Mouse (Mus musculus) kidney, adult 2 months (tissue): ENCODE measurements around the gene Pomc. TPM values are rescaled to one million over a fixed set of nuclear protein-coding genes. Genes with fewer than 3 reads are reported as not detected.

Source experiments
- DNase-seq: peaks from one replicate; pipeline ENCODE4 v3.0.0; 2021
- H3K27ac ChIP-seq: fragments of 200-500 bp; 2 replicates; pipeline ENCODE4 v1.5.1; 2012; ENCODE audit warnings: low read depth, low read length, control low read depth, inconsistent platforms; ENCODE audit not compliant: insufficient read depth
- H3K27me3 ChIP-seq: fragments of 200-500 bp; replicated peaks from 2 replicates; pipeline ENCODE4 v1.6.1; 2012; ENCODE audit warnings: mild to moderate bottlenecking, moderate library complexity, low read length, inconsistent platforms; ENCODE audit not compliant: control insufficient read depth, insufficient read depth
- H3K36me3 ChIP-seq: fragments of 200-500 bp; 2 replicates; pipeline ENCODE4 v1.6.1; 2012; ENCODE audit warnings: mild to moderate bottlenecking, moderate library complexity, low read length, inconsistent platforms; ENCODE audit not compliant: control insufficient read depth, insufficient read depth
- H3K4me1 ChIP-seq: fragments of 200-500 bp; 2 replicates; pipeline ENCODE4 v1.6.1; 2011; ENCODE audit warnings: low read length; ENCODE audit not compliant: control insufficient read depth, insufficient read depth
- H3K4me3 ChIP-seq: fragments of 200-500 bp; 2 replicates; pipeline ENCODE4 v1.5.1; 2011; ENCODE audit warnings: mild to moderate bottlenecking, low read depth, low read length, control low read depth; ENCODE audit not compliant: insufficient read depth
- CTCF ChIP-seq: fragments of 200-500 bp; conservative IDR thresholded peaks from 2 replicates; pipeline ENCODE4 v1.5.1; 2011; ENCODE audit warnings: low read depth, mild to moderate bottlenecking, control low read depth, low read length, moderate library complexity, mixed read lengths; ENCODE audit not compliant: insufficient read depth, insufficient read length
- POLR2A ChIP-seq: fragments of 200-500 bp; IDR thresholded peaks from one replicate; pipeline ENCODE4 v1.6.1; 2011; ENCODE audit warnings: low read depth, low read length, control low read depth
- WGBS: fragments of 180-500 bp; shearing (Covaris S2); methylation state at CpG from one replicate; pipeline ENCODE4 v1.1.7; 2018; 5-methylcytosine and 5-hydroxymethylcytosine counted together
- polyA plus RNA-seq: library from polyadenylated mRNA; depleted of rRNA; stranded (reverse); fragments of >200 nt; gene quantifications from 2 replicates; pipeline ENCODE4 v1.2.3, GENCODE M21; 2012; rRNA removed

The Pomc gene
- 0.38 and 1.1 TPM in 2 replicates for polyA plus RNA-seq

GRCm38 (mm10) chr12:3954651-3955050 lies at the start of gene Pomc:
Gene Pomc, plus strand, starts transcription at chr12:3954951.
- H3K4me1 ChIP-seq = no peaks in the 10 kb centered on the region
- no peak for DNase-seq
- H3K27ac ChIP-seq = no peak within 1 kb of the TSS
- TF ChIP-seq CTCF (no peak), POLR2A (no peak)
- H3K27me3 ChIP-seq = peaks cover 4% of the 10 kb centered on the region; the same call in 1 of the 2 replicates
- no peaks in the 10 kb centered on the region for H3K36me3 ChIP-seq
- WGBS = 28% methylated on average over 22 of the region's 22 CpGs
- no peak within 1 kb of the TSS for H3K4me3 ChIP-seq

GRCm38 (mm10) chr12:3905436-3905835 lies 49.3 kb upstream of the Pomc start:
- Histone ChIP-seq H3K27me3 (no peaks in the 10 kb centered on the region), H3K27ac (no peak overlapping the region), H3K4me1 (no peaks in the 10 kb centered on the region), H3K36me3 (peaks cover 7% of the 10 kb centered on the region), H3K4me3 (no peak overlapping the region)
- TF ChIP-seq POLR2A (no peak), CTCF (no peak)
- 91% methylated on average over 9 of the region's 9 CpGs for WGBS
- DNase-seq = no peak

GRCm38 (mm10) chr12:3906308-3906707 lies 48.4 kb upstream of the Pomc start:
- Histone ChIP-seq H3K4me1 (no peaks in the 10 kb centered on the region), H3K4me3 (no peak overlapping the region), H3K27ac (no peak overlapping the region), H3K36me3 (peaks cover 7% of the 10 kb centered on the region), H3K27me3 (no peaks in the 10 kb centered on the region)
- TF ChIP-seq CTCF (no peak), POLR2A (no peak)
- no peak for DNase-seq

- Histone ChIP-seq H3K4me1 (no peaks in the 10 kb centered on the region), H3K36me3 (peaks cover 7% of the 10 kb centered on the region), H3K4me3 (no peak overlapping the region), H3K27me3 (no peaks in the 10 kb centered on the region), H3K27ac (no peak overlapping the region)
- DNase-seq = no peak
- 87% methylated on average over 4 of the region's 4 CpGs for WGBS
- TF ChIP-seq CTCF = no peak
- no peak for TF ChIP-seq POLR2A
These were observed 47.7 kb upstream of the Pomc start for GRCm38 (mm10) chr12:3907008-3907407.

- H3K27me3 ChIP-seq = no peaks in the 10 kb centered on the region
- no peak for TF ChIP-seq POLR2A
- TF ChIP-seq CTCF = no peak
- H3K4me1 ChIP-seq = no peaks in the 10 kb centered on the region
- H3K4me3 ChIP-seq = no peak overlapping the region
- no peak overlapping the region for H3K27ac ChIP-seq
- WGBS = 61% methylated on average over 13 of the region's 13 CpGs
- DNase-seq = no peak
- H3K36me3 ChIP-seq = peaks cover 6% of the 10 kb centered on the region
These were observed 47.3 kb upstream of the Pomc start for GRCm38 (mm10) chr12:3907418-3907817.

- H3K36me3 ChIP-seq = peaks cover 6% of the 10 kb centered on the region
- no peak overlapping the region for H3K4me3 ChIP-seq
- no peak for TF ChIP-seq CTCF
- no peak for TF ChIP-seq POLR2A
- WGBS = 82% methylated on average over 10 of the region's 10 CpGs
- H3K27ac ChIP-seq = no peak overlapping the region
- H3K27me3 ChIP-seq = no peaks in the 10 kb centered on the region
- no peak for DNase-seq
- no peaks in the 10 kb centered on the region for H3K4me1 ChIP-seq
These were observed 44.2 kb upstream of the Pomc start for GRCm38 (mm10) chr12:3910466-3911093.

- no peak overlapping the region for H3K4me3 ChIP-seq
- peaks cover 5% of the 10 kb centered on the region for H3K36me3 ChIP-seq
- H3K27me3 ChIP-seq = no peaks in the 10 kb centered on the region
- no peak overlapping the region for H3K27ac ChIP-seq
- 87% methylated on average over 7 of the region's 7 CpGs for WGBS
- TF ChIP-seq CTCF (no peak), POLR2A (no peak)
- H3K4me1 ChIP-seq = no peaks in the 10 kb centered on the region
- no peak for DNase-seq
These were observed 42.9 kb upstream of the Pomc start for GRCm38 (mm10) chr12:3911831-3912348.
